7 mouse cellular contexts compared by ENCODE assay signal in the genomic region with DNA sequence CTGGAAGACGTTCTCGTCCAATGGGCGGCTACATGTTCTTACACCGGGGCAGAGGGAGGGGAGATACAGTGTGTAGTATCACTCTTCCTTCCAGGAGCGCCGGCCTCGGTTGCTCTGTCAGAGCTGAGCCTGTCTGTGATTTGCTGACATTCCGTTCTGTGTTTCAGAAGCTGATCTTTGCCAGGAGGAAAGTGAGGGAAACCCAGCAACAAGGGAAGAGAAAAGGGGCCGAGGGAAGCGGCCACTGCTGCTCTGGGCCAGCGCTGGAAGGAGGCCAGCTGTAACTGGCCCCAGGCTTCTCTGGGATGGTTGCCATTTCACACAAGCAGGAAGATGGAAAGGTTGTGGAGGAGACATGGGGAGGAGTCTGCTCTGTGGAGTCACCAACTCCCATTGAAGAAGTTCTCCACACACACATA.
DNase-seq lines count a peak whose midpoint lies in the region; ATAC-seq and TF ChIP-seq lines count a peak whose summit lies in the region.

No protein-coding gene starts in this region.

- ATAC-seq in hindbrain, embryonic 14.5 days (ENCODE audit: low FRiP score) = peak; percentile 85
- no peak for ATAC-seq in activated CD4-positive, CD25-positive, alpha-beta regulatory T cell, adult 4 months

- peak overlapping the region; percentile 64; the same call in 1 of the 2 replicates for H3K27ac ChIP-seq in hindbrain, embryonic 14.5 days

- no peak for TF ChIP-seq POLR2A in brain, embryonic 14.5 days (IDR thresholded peaks at IDR 0.05; ENCODE audit: borderline replicate concordance, extremely low read depth, insufficient read depth, insufficient read length, poor library complexity, severe bottlenecking)

- H3K9me3 ChIP-seq in hindbrain, embryonic 14.5 days (ENCODE audit: control insufficient read depth, low read length) = no peaks in the 10 kb centered on the region

- H3K36me3 ChIP-seq in hindbrain, embryonic 14.5 days (replicated peaks; ENCODE audit: control insufficient read depth, insufficient read depth) = no peaks in the 10 kb centered on the region

- TF ChIP-seq CTCF in brain, embryonic 14.5 days (IDR thresholded peaks at IDR 0.05; ENCODE audit: borderline replicate concordance, extremely low read depth, insufficient read depth, insufficient read length) = no peak

- no peak overlapping the region for H3K9ac ChIP-seq in hindbrain, embryonic 14.5 days

- no peaks in the 10 kb centered on the region for H3K27me3 ChIP-seq in hindbrain, embryonic 14.5 days (ENCODE audit: control insufficient read depth, insufficient read depth, low read length)

- WGBS in hindbrain, embryonic 14.5 days = 72% methylated on average over 11 of the region's 11 CpGs

- no peak overlapping the region for H3K4me3 ChIP-seq in hindbrain, embryonic 14.5 days (replicated peaks; ENCODE audit: low read length)

- peaks cover 15% of the 10 kb centered on the region for H3K4me1 ChIP-seq in hindbrain, embryonic 14.5 days (replicated peaks; ENCODE audit: control insufficient read depth, insufficient read depth, low read length)

- DNase-seq in adrenal gland, adult 2 months = peak; percentile 57
- peak; percentile 87 for DNase-seq in brain, embryonic 14.5 days (ENCODE audit: low read depth)
- peak; percentile 19 to 36 for DNase-seq in frontal cortex, postnatal 25 days (ENCODE audit: low spot score in 2 of 2)
- peak; percentile 77 for DNase-seq in hindbrain, embryonic 14.5 days (ENCODE audit: low spot score)
- DNase-seq in layer of hippocampus, postnatal 36 days = peak; percentile 41 to 61
- DNase-seq in ovary, postnatal 14 days (ENCODE audit: low spot score) = peak; percentile 58

- no peak overlapping the region for H3K4me2 ChIP-seq in hindbrain, embryonic 14.5 days (replicated peaks)

Comparison
In these comparisons a context has a peak if more than half of its experiments do, and no peak if none do; other contexts are left out.
1. DNase-seq: peak in every context shown above with its lines; median percentile 87 in brain, embryonic 14.5 days; 77 in hindbrain, embryonic 14.5 days; 58 in ovary, postnatal 14 days; 57 in adrenal gland, adult 2 months; 51 in layer of hippocampus, postnatal 36 days; 28 in frontal cortex, postnatal 25 days.